Mouse (Mus musculus) kidney, embryonic 16.5 days (tissue): ENCODE measurements at regions not wholly inside any gene's neighbourhood (a gene's known extent, or its start where the extent isn't known, plus 50 kb on each side); places are given as distances from the start of the nearest gene placed in this dataset.

Experiments
- ATAC-seq: fragments of 200-750 bp; cut with Nextera tagmentation; 2 replicates; pipeline ENCODE4 v1.8.0; 2017; ENCODE audit warnings: moderate TSS enrichment; ENCODE audit not compliant: low FRiP score, low TSS enrichment
- H3K27ac ChIP-seq: fragments of 300-500 bp; sonication (generic); 2 replicates; pipeline ENCODE4 v1.5.1; 2014; ENCODE audit warnings: low read length
- H3K27me3 ChIP-seq: fragments of 300-500 bp; sonication (generic); 2 replicates; pipeline ENCODE4 v1.6.1; 2014; ENCODE audit warnings: low read length, control low read depth, mixed read lengths; ENCODE audit not compliant: insufficient read depth
- H3K36me3 ChIP-seq: fragments of 300-500 bp; sonication (generic); 2 replicates; pipeline ENCODE4 v1.6.1; 2014; ENCODE audit warnings: low read length, control low read depth, mixed read lengths; ENCODE audit not compliant: insufficient read depth
- H3K4me1 ChIP-seq: fragments of 300-500 bp; sonication (generic); 2 replicates; pipeline ENCODE4 v1.6.1; 2014; ENCODE audit warnings: low read length, control low read depth, mixed read lengths; ENCODE audit not compliant: insufficient read depth
- H3K4me2 ChIP-seq: fragments of 300-500 bp; sonication (generic); replicated peaks from 2 replicates; pipeline ENCODE4 v1.6.1; 2014; ENCODE audit warnings: low read depth, low read length
- H3K4me3 ChIP-seq: fragments of 300-500 bp; sonication (generic); 2 replicates; pipeline ENCODE4 v1.5.1; 2014; ENCODE audit warnings: mild to moderate bottlenecking, low read length
- H3K9ac ChIP-seq: fragments of 300-500 bp; sonication (generic); replicated peaks from 2 replicates; pipeline ENCODE4 v1.6.1; 2014; ENCODE audit warnings: low read length
- H3K9me3 ChIP-seq: fragments of 300-500 bp; sonication (generic); 2 replicates; pipeline ENCODE4 v1.6.1; 2016; ENCODE audit warnings: low read length, control low read depth
- WGBS: fragments of 180-500 bp; shearing (Covaris S2); extraction: QIAGEN DNeasy Blood & Tissue Kit; methylation state at CpG from one replicate; pipeline ENCODE4 v1.1.7; 2014; 5-methylcytosine and 5-hydroxymethylcytosine counted together

DNA sequence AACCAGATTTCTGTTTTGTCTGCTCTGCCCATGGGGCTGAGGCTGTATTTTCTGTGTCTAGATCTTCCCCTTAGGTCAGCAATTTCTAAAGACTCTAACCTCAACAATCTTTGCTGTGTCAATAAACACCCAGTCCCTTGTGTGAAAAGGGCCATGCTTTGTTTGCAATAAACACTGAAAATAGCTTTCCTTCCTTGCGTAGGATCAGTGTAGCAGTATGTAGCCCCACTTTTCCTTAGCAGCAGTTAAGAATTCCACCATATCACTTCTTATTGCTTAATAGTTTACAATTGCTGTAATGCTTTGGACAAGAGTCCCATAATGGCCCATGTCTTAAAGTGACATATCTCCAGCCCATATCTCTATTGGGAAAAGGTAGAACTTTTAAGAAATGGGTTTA is 205.3 kb downstream of the Lnpk start:
- no peaks in the 10 kb centered on the region for H3K36me3 ChIP-seq
- no peak overlapping the region for H3K9ac ChIP-seq
- 77% methylated on average over 1 of the region's 1 CpGs for WGBS
- H3K27me3 ChIP-seq, result no peaks in the 10 kb centered on the region
- 0 out of 2 replicates have a peak, but pooled peaks cover 7% of the 10 kb centered on the region for H3K9me3 ChIP-seq
- H3K4me1 ChIP-seq, result no peaks in the 10 kb centered on the region
- no peak overlapping the region for H3K4me3 ChIP-seq
- ATAC-seq, result no peak
- H3K4me2 ChIP-seq, result no peak overlapping the region
- H3K27ac ChIP-seq, result no peak overlapping the region

DNA sequence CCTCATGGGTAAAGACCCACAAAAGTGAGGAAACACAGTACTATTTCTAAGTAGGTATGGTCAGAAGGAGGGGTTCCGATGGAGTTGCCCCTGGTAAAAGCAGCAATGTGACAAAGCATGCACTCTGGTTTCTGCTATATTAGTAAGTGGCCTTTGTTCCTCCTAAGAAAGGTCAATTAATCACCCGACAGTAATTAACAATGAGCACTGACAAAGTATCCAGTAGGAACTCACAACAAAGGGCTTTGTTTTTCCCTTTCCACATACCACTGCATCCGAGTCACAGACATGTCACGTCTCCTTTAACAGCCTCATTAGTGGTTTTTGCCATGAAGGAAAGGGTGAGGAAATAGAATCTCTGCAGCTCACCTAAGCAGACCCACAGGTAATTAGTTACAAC is 206.2 kb downstream of the Lnpk start:
- Histone ChIP-seq H3K9me3 (0 out of 2 replicates have a peak, but pooled peaks cover 7% of the 10 kb centered on the region), H3K9ac (no peak overlapping the region), H3K4me1 (no peaks in the 10 kb centered on the region), H3K27me3 (no peaks in the 10 kb centered on the region), H3K27ac (no peak overlapping the region), H3K4me2 (no peak overlapping the region), H3K36me3 (no peaks in the 10 kb centered on the region), H3K4me3 (no peak overlapping the region)
- ATAC-seq, result no peak
- 43% methylated on average over 4 of the region's 4 CpGs for WGBS

DNA sequence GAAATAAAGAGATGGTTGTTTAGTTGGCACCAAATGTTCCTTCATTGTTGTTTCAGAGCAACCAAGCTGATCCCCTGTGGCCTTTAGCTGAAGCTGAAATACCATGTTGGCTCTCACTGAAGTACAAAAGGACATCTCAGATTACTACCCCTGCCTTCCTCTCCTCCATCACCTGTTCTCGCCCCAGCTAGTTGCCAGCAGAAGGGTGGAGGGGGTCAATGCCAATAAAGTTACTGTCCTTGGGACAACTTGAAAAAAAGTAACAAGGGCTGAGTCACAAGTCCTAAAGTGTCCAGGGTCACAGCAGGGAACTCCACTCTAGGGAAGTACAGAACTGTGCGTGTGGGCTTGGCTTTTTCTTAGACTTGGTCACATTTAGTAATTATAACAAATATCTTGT is 216.0 kb downstream of the Lnpk start:
- Histone ChIP-seq H3K4me2 (no peak overlapping the region), H3K27me3 (no peaks in the 10 kb centered on the region), H3K4me3 (no peak overlapping the region), H3K4me1 (no peaks in the 10 kb centered on the region), H3K36me3 (no peaks in the 10 kb centered on the region), H3K9ac (no peak overlapping the region), H3K27ac (no peak overlapping the region), H3K9me3 (no peaks in the 10 kb centered on the region)
- 80% methylated on average over 2 of the region's 2 CpGs for WGBS
- no peak for ATAC-seq

DNA sequence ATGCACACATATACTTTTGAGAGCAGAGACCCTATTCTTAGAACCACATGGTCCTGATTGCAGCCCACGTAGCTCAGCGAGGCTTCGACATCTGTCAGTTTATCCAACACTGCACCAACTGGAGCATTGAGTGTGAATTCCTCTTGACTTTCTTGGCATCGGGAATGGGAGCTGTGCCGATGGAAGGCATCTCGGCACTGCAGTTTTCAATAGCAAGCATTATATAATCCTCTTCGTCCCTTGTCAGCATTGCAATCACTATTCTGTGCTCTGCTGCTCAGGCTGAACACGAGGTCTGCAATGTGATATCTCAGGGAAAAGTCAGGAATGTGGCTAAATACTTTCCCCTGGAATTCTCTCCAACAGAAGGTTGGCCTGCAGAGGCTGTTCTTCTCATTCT is 224.6 kb downstream of the Lnpk start:
- 41% methylated on average over 8 of the region's 8 CpGs for WGBS
- Histone ChIP-seq H3K27ac (no peak overlapping the region), H3K9me3 (no peaks in the 10 kb centered on the region), H3K27me3 (no peaks in the 10 kb centered on the region), H3K4me3 (no peak overlapping the region), H3K9ac (no peak overlapping the region), H3K4me2 (no peak overlapping the region), H3K36me3 (no peaks in the 10 kb centered on the region), H3K4me1 (0 out of 2 replicates have a peak, but pooled peaks cover 3% of the 10 kb centered on the region)
- no peak for ATAC-seq

DNA sequence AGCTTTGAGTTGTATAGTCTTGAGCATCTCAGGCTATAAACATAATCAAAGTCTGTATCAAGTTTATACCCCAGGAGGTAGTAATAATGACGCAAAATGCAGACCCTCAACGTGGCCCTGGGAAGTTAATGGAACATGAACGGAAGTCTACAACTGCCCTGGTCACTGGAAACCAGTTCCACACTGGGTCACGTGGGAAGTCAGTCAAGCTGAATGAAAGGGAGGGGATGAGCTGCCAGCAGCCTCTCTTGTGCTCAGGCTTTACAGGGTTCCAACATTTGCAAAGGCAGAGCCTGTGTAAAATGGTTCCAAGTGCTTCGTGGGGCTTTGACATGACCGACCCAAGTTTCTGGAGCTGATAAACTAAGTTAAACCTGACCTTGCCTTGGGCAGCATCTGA is 229.4 kb downstream of the Lnpk start:
- 0 out of 2 replicates have a peak, but pooled peaks cover 3% of the 10 kb centered on the region for H3K4me1 ChIP-seq
- ATAC-seq, result no peak
- WGBS, result 41% methylated on average over 6 of the region's 6 CpGs
- H3K27ac ChIP-seq, result no peak overlapping the region
- H3K9me3 ChIP-seq, result no peaks in the 10 kb centered on the region
- H3K4me2 ChIP-seq, result no peak overlapping the region
- no peak overlapping the region for H3K9ac ChIP-seq
- no peak overlapping the region for H3K4me3 ChIP-seq
- no peaks in the 10 kb centered on the region for H3K27me3 ChIP-seq
- no peaks in the 10 kb centered on the region for H3K36me3 ChIP-seq

DNA sequence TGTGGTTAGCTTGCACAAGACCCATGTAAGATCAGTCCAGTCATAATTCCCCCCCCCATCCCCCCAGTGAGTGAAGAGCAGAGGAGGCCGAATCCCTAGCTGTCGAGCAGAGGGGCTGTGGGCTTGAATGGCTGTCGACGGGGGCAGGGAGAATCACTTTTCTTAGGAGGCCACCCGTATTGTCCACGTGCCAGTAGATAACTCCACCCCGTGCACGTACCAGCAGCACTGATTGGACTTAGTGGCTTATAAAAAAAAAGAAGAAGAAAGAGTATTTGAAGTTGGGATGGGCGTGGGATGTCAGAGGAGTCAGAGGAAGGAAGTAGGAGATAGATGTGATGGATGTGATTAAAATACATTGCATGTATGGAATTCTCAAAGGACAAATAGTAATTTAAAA is 272.9 kb downstream of the Lnpk start:
- no peak overlapping the region for H3K4me3 ChIP-seq
- no peak for ATAC-seq
- no peaks in the 10 kb centered on the region for H3K9me3 ChIP-seq
- no peak overlapping the region for H3K9ac ChIP-seq
- no peak overlapping the region for H3K27ac ChIP-seq
- H3K4me1 ChIP-seq, result no peaks in the 10 kb centered on the region
- H3K36me3 ChIP-seq, result no peaks in the 10 kb centered on the region
- H3K27me3 ChIP-seq, result no peaks in the 10 kb centered on the region; the same call in 1 of the 2 replicates
- 83% methylated on average over 9 of the region's 9 CpGs for WGBS
- H3K4me2 ChIP-seq, result no peak overlapping the region

DNA sequence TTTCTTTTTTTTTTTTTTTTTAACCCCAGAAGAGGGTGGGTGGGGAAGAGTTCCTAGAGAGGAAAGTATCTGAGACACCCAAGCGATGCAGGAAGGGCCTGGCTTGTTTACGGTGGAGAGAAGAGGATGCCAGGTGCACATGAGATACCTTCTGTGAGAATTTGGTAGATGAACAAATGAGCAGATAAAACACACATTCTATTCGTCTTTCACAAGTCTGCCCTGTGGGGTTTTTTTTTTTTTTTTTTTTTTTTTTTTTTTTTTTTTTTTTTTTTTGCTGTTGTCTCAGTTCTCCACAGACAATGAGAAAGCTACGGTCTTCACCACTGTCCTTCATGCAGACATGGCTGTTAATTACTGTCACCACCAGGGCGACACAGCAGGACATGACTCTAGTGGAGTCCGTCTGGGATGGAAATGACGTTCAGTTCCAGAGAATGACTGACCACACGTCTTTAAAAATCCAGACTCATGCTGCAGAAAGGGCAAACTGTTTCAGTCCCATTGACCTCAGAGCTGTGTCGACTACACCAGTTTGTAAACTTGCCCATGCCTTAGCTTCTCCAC is 278.3 kb downstream of the Lnpk start:
- Histone ChIP-seq H3K4me2 (peak overlapping the region; percentile 51), H3K9me3 (no peaks in the 10 kb centered on the region), H3K27me3 (peaks cover 19% of the 10 kb centered on the region), H3K36me3 (no peaks in the 10 kb centered on the region), H3K4me1 (0 out of 2 replicates have a peak, but pooled peaks cover 3% of the 10 kb centered on the region), H3K27ac (no peak overlapping the region), H3K4me3 (peak overlapping the region; percentile 32), H3K9ac (no peak overlapping the region)
- 0 out of 2 replicates have a peak, but pooled peaks have one; percentile 27 for ATAC-seq
- WGBS, result 15% methylated on average over 9 of the region's 9 CpGs

DNA sequence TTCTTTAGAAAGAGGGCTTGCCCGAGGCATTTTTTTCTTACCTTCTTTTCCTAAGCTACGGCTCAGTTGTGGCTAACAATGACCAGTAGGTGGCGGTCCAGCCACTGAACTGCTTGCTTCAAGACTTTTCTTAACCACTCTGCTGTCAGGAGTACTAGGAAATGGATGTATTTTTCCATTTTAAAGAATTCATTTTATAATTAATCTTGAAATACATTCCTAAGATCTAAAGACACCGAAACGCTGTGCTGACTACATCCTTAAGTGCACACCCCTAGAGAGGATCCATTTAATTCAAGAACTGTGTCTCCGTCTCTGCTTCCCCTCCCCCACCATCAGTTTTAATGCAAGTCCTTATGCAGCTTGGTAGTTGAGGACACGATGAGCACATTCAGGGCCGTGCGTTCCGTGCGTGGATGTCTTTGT is 278.9 kb downstream of the Lnpk start:
- H3K9ac ChIP-seq, result no peak overlapping the region
- H3K36me3 ChIP-seq, result no peaks in the 10 kb centered on the region
- H3K4me3 ChIP-seq, result peak overlapping the region; percentile 32
- no peak overlapping the region for H3K27ac ChIP-seq
- under 1% methylated on average over 11 of the region's 11 CpGs for WGBS
- no peaks in the 10 kb centered on the region for H3K9me3 ChIP-seq
- peak overlapping the region; percentile 51 for H3K4me2 ChIP-seq
- H3K4me1 ChIP-seq, result 0 out of 2 replicates have a peak, but pooled peaks cover 3% of the 10 kb centered on the region
- ATAC-seq, result 0 out of 2 replicates have a peak, but pooled peaks have one; percentile 54
- H3K27me3 ChIP-seq, result peaks cover 20% of the 10 kb centered on the region

DNA sequence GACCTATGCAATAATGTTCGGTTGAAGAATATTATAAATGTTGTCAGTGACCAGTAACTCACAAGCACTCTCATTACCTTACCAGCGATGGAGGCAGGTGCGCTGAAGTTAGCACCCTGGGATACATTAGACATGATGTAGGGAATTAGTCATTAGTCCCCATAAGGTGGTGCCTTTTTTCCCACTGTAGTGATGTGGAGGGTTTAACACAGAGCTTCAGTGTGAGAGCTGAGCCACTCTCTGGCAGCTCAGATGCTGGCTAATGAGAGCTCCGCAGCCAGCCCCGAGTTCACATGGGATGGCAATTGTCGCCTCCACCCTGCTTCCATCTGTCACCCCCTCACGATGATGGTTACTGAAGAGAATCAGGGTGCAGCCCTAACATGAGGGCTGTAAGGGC is 286.6 kb downstream of the Lnpk start:
- H3K9me3 ChIP-seq, result no peaks in the 10 kb centered on the region
- no peak overlapping the region for H3K4me3 ChIP-seq
- peaks cover 4% of the 10 kb centered on the region for H3K27me3 ChIP-seq
- no peak for ATAC-seq
- H3K36me3 ChIP-seq, result no peaks in the 10 kb centered on the region
- H3K27ac ChIP-seq, result no peak overlapping the region
- H3K4me1 ChIP-seq, result no peaks in the 10 kb centered on the region
- H3K4me2 ChIP-seq, result no peak overlapping the region
- WGBS, result 88% methylated on average over 7 of the region's 7 CpGs
- H3K9ac ChIP-seq, result no peak overlapping the region

DNA sequence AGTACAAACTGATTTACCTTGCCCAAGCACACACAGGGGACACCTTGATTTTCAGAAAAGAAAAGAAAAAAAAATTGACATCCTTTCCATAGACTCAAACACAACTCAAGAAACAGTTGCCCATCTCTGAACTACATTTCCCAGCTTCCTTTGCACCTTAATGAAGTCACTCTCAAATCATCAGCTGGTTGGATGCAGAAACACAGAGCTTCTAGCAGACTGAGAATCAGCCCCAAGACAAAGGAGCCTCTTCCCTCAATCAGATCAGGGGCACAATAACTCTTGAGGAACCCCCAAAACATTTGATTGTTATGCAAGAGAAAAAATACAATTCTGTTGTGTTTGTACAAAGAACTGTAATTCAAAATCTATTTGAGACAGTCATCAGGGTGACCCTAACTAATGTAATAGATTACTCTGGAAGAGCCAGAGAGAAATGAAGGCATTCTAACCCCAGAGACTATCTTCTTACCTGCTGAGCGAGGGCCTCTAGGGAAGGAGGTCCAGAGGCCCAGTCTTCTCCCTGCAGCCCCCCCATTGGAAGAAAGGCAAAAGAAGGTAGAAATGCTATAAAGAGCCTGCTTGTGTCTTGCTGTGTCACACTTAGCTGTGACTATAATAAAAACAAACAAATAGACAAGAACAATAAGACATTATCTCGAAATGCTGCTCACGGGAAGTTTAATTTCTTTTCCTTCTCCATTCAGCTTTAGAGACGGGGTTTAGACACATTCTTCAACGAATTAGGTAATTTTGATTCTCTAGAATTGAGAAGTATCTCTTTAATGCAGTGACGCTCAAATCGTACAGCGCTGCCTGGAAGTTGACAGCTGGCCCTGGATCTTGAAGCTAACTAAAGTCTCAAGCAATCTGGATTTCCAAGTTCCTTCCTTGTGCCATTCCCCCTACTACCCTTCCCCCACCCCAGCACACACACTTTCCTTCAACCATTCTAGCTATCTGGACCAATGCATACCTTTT is 287.5 kb downstream of the Lnpk start:
- Histone ChIP-seq H3K27me3 (peaks cover 4% of the 10 kb centered on the region; the same call in 1 of the 2 replicates), H3K4me2 (no peak overlapping the region), H3K4me1 (no peaks in the 10 kb centered on the region), H3K4me3 (no peak overlapping the region), H3K9me3 (no peaks in the 10 kb centered on the region), H3K9ac (no peak overlapping the region), H3K36me3 (no peaks in the 10 kb centered on the region), H3K27ac (no peak overlapping the region)
- no peak for ATAC-seq
- WGBS, result 83% methylated on average over 8 of the region's 8 CpGs
